Mouse (Mus musculus) midbrain, embryonic 12.5 days (tissue): Measurements from ENCODE around the gene Hist3h2a. TPM values are rescaled to one million over a fixed set of nuclear protein-coding genes. Genes with fewer than 3 reads are reported as not detected.

Experiments
- ATAC-seq: fragments of 200-750 bp; cut with Nextera tagmentation; 2 replicates; pipeline ENCODE4 v1.8.0; 2017; ENCODE audit warnings: low read depth, moderate TSS enrichment, moderate library complexity; ENCODE audit not compliant: low FRiP score
- H3K27ac ChIP-seq: fragments of 300-500 bp; sonication (generic); replicated peaks from 2 replicates; pipeline ENCODE4 v1.5.1; 2016; ENCODE audit warnings: mild to moderate bottlenecking
- H3K27me3 ChIP-seq: fragments of 300-500 bp; sonication (generic); 2 replicates; pipeline ENCODE4 v1.6.1; 2016; ENCODE audit warnings: mild to moderate bottlenecking
- H3K36me3 ChIP-seq: fragments of 300-500 bp; sonication (generic); 2 replicates; pipeline ENCODE4 v1.6.1; 2016
- H3K4me1 ChIP-seq: fragments of 300-500 bp; sonication (generic); 2 replicates; pipeline ENCODE4 v1.6.1; 2016
- H3K4me2 ChIP-seq: fragments of 300-500 bp; sonication (generic); replicated peaks from 2 replicates; pipeline ENCODE4 v1.6.1; 2016; ENCODE audit warnings: mild to moderate bottlenecking, moderate library complexity
- H3K4me3 ChIP-seq: fragments of 300-500 bp; sonication (generic); 2 replicates; pipeline ENCODE4 v1.5.1; 2016; ENCODE audit warnings: mild to moderate bottlenecking
- H3K9ac ChIP-seq: fragments of 300-500 bp; sonication (generic); replicated peaks from 2 replicates; pipeline ENCODE4 v1.6.1; 2016; ENCODE audit warnings: mild to moderate bottlenecking, moderate library complexity
- H3K9me3 ChIP-seq: fragments of 300-500 bp; sonication (generic); 2 replicates; pipeline ENCODE4 v1.6.1; 2016; ENCODE audit warnings: mild to moderate bottlenecking
- WGBS: fragments of 180-500 bp; shearing (Covaris S2); methylation state at CpG from one replicate; pipeline ENCODE4 v1.1.7; 2016; 5-methylcytosine and 5-hydroxymethylcytosine counted together
- polyA plus RNA-seq: library from polyadenylated mRNA; unstranded; fragments of >200 nt; fragmentation: Nextera tagmentation; extraction: Ambion mirVana; gene quantifications from 2 replicates; pipeline ENCODE4 v1.2.1, GENCODE M21; 2016

Gene Hist3h2a
- polyA plus RNA-seq, 1 experiment from 2014 or later: 87.5 TPM

GRCm38 (mm10) chr11:58984657-58985056 is 30.2 kb downstream of the Hist3h2a start:
- H3K4me2 ChIP-seq: no peak overlapping the region
- H3K4me1 ChIP-seq: peaks cover 15% of the 10 kb centered on the region
- H3K9ac ChIP-seq: no peak overlapping the region
- WGBS: 92% methylated on average over 7 of the region's 7 CpGs
- no peak overlapping the region for H3K4me3 ChIP-seq
- no peak overlapping the region for H3K27ac ChIP-seq
- H3K9me3 ChIP-seq: no peaks in the 10 kb centered on the region
- H3K36me3 ChIP-seq: peaks cover 78% of the 10 kb centered on the region
- ATAC-seq: no peak
- H3K27me3 ChIP-seq: no peaks in the 10 kb centered on the region

GRCm38 (mm10) chr11:58985299-58985917 is 30.9 kb downstream of the Hist3h2a start:
- WGBS: 94% methylated on average over 3 of the region's 3 CpGs
- no peak for ATAC-seq
- Histone ChIP-seq H3K27ac (no peak overlapping the region), H3K9ac (no peak overlapping the region), H3K36me3 (peaks cover 85% of the 10 kb centered on the region), H3K9me3 (no peaks in the 10 kb centered on the region), H3K4me1 (peaks cover 7% of the 10 kb centered on the region; the same call in 1 of the 2 replicates), H3K4me2 (no peak overlapping the region), H3K4me3 (no peak overlapping the region), H3K27me3 (no peaks in the 10 kb centered on the region)

GRCm38 (mm10) chr11:58989166-58989565 is 34.7 kb downstream of the Hist3h2a start:
- H3K4me2 ChIP-seq: no peak overlapping the region
- WGBS: 93% methylated on average over 4 of the region's 4 CpGs
- no peak overlapping the region for H3K9ac ChIP-seq
- ATAC-seq: no peak
- H3K4me1 ChIP-seq: peaks cover 2% of the 10 kb centered on the region; the same call in 1 of the 2 replicates
- H3K27ac ChIP-seq: no peak overlapping the region
- H3K36me3 ChIP-seq: peaks cover 70% of the 10 kb centered on the region
- H3K4me3 ChIP-seq: no peak overlapping the region
- no peaks in the 10 kb centered on the region for H3K9me3 ChIP-seq
- peaks cover 11% of the 10 kb centered on the region for H3K27me3 ChIP-seq

- peaks cover 5% of the 10 kb centered on the region; the same call in 1 of the 2 replicates for H3K4me1 ChIP-seq
- H3K36me3 ChIP-seq: peaks cover 60% of the 10 kb centered on the region
- no peak overlapping the region for H3K9ac ChIP-seq
- ATAC-seq: no peak
- H3K4me3 ChIP-seq: no peak overlapping the region
- H3K27ac ChIP-seq: no peak overlapping the region
- H3K4me2 ChIP-seq: no peak overlapping the region
- H3K9me3 ChIP-seq: no peaks in the 10 kb centered on the region
- WGBS: 88% methylated on average over 17 of the region's 17 CpGs
- H3K27me3 ChIP-seq: peaks cover 20% of the 10 kb centered on the region
Measured at GRCm38 (mm10) chr11:58990141-58990540, 35.7 kb downstream of the Hist3h2a start.

GRCm38 (mm10) chr11:58990794-58991193 is 36.3 kb downstream of the Hist3h2a start:
- Histone ChIP-seq H3K36me3 (peaks cover 54% of the 10 kb centered on the region), H3K9ac (no peak overlapping the region)
- WGBS: 90% methylated on average over 9 of the region's 9 CpGs

GRCm38 (mm10) chr11:58991911-58992310 is 37.4 kb downstream of the Hist3h2a start:
- 77% methylated on average over 3 of the region's 3 CpGs for WGBS
- peaks cover 43% of the 10 kb centered on the region for H3K36me3 ChIP-seq
- peaks cover 5% of the 10 kb centered on the region; the same call in 1 of the 2 replicates for H3K4me1 ChIP-seq
- ATAC-seq: no peak
- H3K4me3 ChIP-seq: no peak overlapping the region
- peaks cover 38% of the 10 kb centered on the region for H3K27me3 ChIP-seq
- H3K9ac ChIP-seq: no peak overlapping the region
- H3K4me2 ChIP-seq: no peak overlapping the region
- H3K27ac ChIP-seq: no peak overlapping the region
- H3K9me3 ChIP-seq: no peaks in the 10 kb centered on the region

More at GRCm38 (mm10) chr11:58990794-58991193, 36.3 kb downstream of the Hist3h2a start:
- H3K9me3 ChIP-seq: no peaks in the 10 kb centered on the region
- peaks cover 27% of the 10 kb centered on the region for H3K27me3 ChIP-seq
- no peak for ATAC-seq
- H3K4me2 ChIP-seq: no peak overlapping the region
- H3K27ac ChIP-seq: no peak overlapping the region
- no peak overlapping the region for H3K4me3 ChIP-seq
- H3K4me1 ChIP-seq: peaks cover 5% of the 10 kb centered on the region; the same call in 1 of the 2 replicates

- ATAC-seq: no peak
Measured at GRCm38 (mm10) chr11:58993091-58993670, 38.7 kb downstream of the Hist3h2a start.

GRCm38 (mm10) chr11:58994337-58994826 is 39.9 kb downstream of the Hist3h2a start:
- peak overlapping the region; percentile 63 for H3K4me2 ChIP-seq
- peaks cover 45% of the 10 kb centered on the region for H3K27me3 ChIP-seq
- H3K9me3 ChIP-seq: no peaks in the 10 kb centered on the region
- WGBS: 1% methylated on average over 35 of the region's 35 CpGs
- no peak overlapping the region for H3K27ac ChIP-seq
- ATAC-seq: 0 out of 2 replicates have a peak, but pooled peaks have one; percentile 44
- peak overlapping the region; percentile 55 for H3K9ac ChIP-seq
- peaks cover 5% of the 10 kb centered on the region; the same call in 1 of the 2 replicates for H3K4me1 ChIP-seq
- H3K36me3 ChIP-seq: peaks cover 20% of the 10 kb centered on the region
- H3K4me3 ChIP-seq: peak overlapping the region; percentile 37

More at GRCm38 (mm10) chr11:58993091-58993670, 38.7 kb downstream of the Hist3h2a start:
- no peaks in the 10 kb centered on the region for H3K9me3 ChIP-seq
- no peak overlapping the region for H3K9ac ChIP-seq
- H3K27ac ChIP-seq: no peak overlapping the region
- WGBS: 86% methylated on average over 6 of the region's 6 CpGs
- no peak overlapping the region for H3K4me2 ChIP-seq
- H3K27me3 ChIP-seq: peaks cover 45% of the 10 kb centered on the region
- peaks cover 32% of the 10 kb centered on the region for H3K36me3 ChIP-seq
- peaks cover 5% of the 10 kb centered on the region; the same call in 1 of the 2 replicates for H3K4me1 ChIP-seq
- no peak overlapping the region for H3K4me3 ChIP-seq

GRCm38 (mm10) chr11:58995061-58995806 is 40.7 kb downstream of the Hist3h2a start:
- Histone ChIP-seq H3K4me3 (no peak overlapping the region), H3K9me3 (no peaks in the 10 kb centered on the region)
- 77% methylated on average over 9 of the region's 9 CpGs for WGBS

GRCm38 (mm10) chr11:58995807-58996370 is 41.4 kb downstream of the Hist3h2a start:
- Histone ChIP-seq H3K36me3 (peaks cover 5% of the 10 kb centered on the region; the same call in 1 of the 2 replicates), H3K9me3 (no peaks in the 10 kb centered on the region), H3K4me2 (no peak overlapping the region), H3K27me3 (peaks cover 45% of the 10 kb centered on the region), H3K9ac (no peak overlapping the region), H3K4me1 (peaks cover 5% of the 10 kb centered on the region; the same call in 1 of the 2 replicates), H3K27ac (no peak overlapping the region), H3K4me3 (no peak overlapping the region)
- ATAC-seq: no peak
- WGBS: 55% methylated on average over 12 of the region's 12 CpGs

More at GRCm38 (mm10) chr11:58995061-58995806, 40.7 kb downstream of the Hist3h2a start:
- Histone ChIP-seq H3K9ac (no peak overlapping the region), H3K36me3 (peaks cover 11% of the 10 kb centered on the region), H3K4me1 (peaks cover 5% of the 10 kb centered on the region; the same call in 1 of the 2 replicates), H3K27ac (no peak overlapping the region), H3K27me3 (peaks cover 45% of the 10 kb centered on the region), H3K4me2 (peak overlapping the region; percentile 63)
- no peak for ATAC-seq

GRCm38 (mm10) chr11:58997541-58997940 is 43.1 kb downstream of the Hist3h2a start:
- no peaks in the 10 kb centered on the region for H3K9me3 ChIP-seq
- peaks cover 45% of the 10 kb centered on the region for H3K27me3 ChIP-seq
- no peak overlapping the region for H3K4me2 ChIP-seq
- no peaks in the 10 kb centered on the region for H3K36me3 ChIP-seq
- H3K27ac ChIP-seq: no peak overlapping the region
- no peak overlapping the region for H3K4me3 ChIP-seq
- H3K4me1 ChIP-seq: peaks cover 5% of the 10 kb centered on the region; the same call in 1 of the 2 replicates
- no peak for ATAC-seq
- H3K9ac ChIP-seq: no peak overlapping the region
- WGBS: 84% methylated on average over 5 of the region's 5 CpGs
